Mouse (Mus musculus) myocyte (in vitro differentiated cells): ENCODE data around the gene Cfc1. TPM values are rescaled to one million over a fixed set of nuclear protein-coding genes. Genes with fewer than 3 reads are reported as not detected.
"Not testable (repeated sequence)": the region's sequence is repeated elsewhere in the genome, so short reads cannot be mapped to it uniquely, and the experiment has no call there.

Experiments used
- H3K27me3 ChIP-seq: one replicate; pipeline ENCODE4 v1.6.1; 2011; ENCODE audit not compliant: control insufficient read depth, insufficient read depth, insufficient read length
- H3K36me3 ChIP-seq: one replicate; pipeline ENCODE4 v1.6.1; 2011; ENCODE audit not compliant: control insufficient read depth, insufficient read depth
- H3K4me2 ChIP-seq: one replicate; pipeline ENCODE4 v1.6.1; 2011; ENCODE audit warnings: low read depth, control low read depth
- H3K4me3 ChIP-seq: one replicate; pipeline ENCODE4 v1.5.1; 2011; ENCODE audit warnings: mild to moderate bottlenecking, control low read depth, moderate library complexity
- H3K79me2 ChIP-seq: one replicate; pipeline ENCODE4 v1.6.1; 2011; ENCODE audit not compliant: control insufficient read depth, insufficient read depth
- H3ac ChIP-seq: one replicate; pipeline ENCODE4 v1.6.1; 2011; ENCODE audit not compliant: control insufficient read depth, insufficient read length
- CEBPB ChIP-seq: IDR thresholded peaks from 2 replicates; pipeline ENCODE4 v1.6.1; 2011; ENCODE audit warnings: mild to moderate bottlenecking, moderate library complexity; ENCODE audit not compliant: poor library complexity, insufficient read depth, severe bottlenecking
- E2F4 ChIP-seq: IDR thresholded peaks from one replicate; pipeline ENCODE4 v1.6.1; 2011; ENCODE audit warnings: mild to moderate bottlenecking, control low read depth, moderate library complexity; ENCODE audit not compliant: insufficient read depth
- MAX ChIP-seq: IDR thresholded peaks from one replicate; pipeline ENCODE4 v1.6.1; 2011; ENCODE audit warnings: low read depth, mild to moderate bottlenecking, control low read depth
- MYOD1 ChIP-seq, 3 experiments: IDR thresholded peaks; one replicate each; pipeline ENCODE4 v1.6.1; 2011; ENCODE audit warnings: control low read depth in 2 of 3, low read depth in 2 of 3, mild to moderate bottlenecking in 2 of 3, moderate library complexity in 1 of 3; ENCODE audit not compliant: insufficient read length in 2 of 3, control insufficient read depth in 1 of 3
- MYOG ChIP-seq, 3 experiments: IDR thresholded peaks; one replicate each; pipeline ENCODE4 v1.6.1; 2011; ENCODE audit warnings: control low read depth in 2 of 3, low read depth in 2 of 3, mild to moderate bottlenecking in 2 of 3; ENCODE audit not compliant: insufficient read length in 2 of 3, control insufficient read depth in 1 of 3, insufficient read depth in 1 of 3
- POLR2A ChIP-seq: IDR thresholded peaks from one replicate; pipeline ENCODE4 v1.6.1; 2011; ENCODE audit warnings: low read depth, mild to moderate bottlenecking, control low read depth, moderate library complexity; ENCODE audit not compliant: insufficient read length
- POLR2AphosphoS2 ChIP-seq: IDR thresholded peaks from one replicate; pipeline ENCODE4 v1.6.1; 2011; ENCODE audit warnings: low read depth, control low read depth; ENCODE audit not compliant: insufficient read length
- REST ChIP-seq: IDR thresholded peaks from one replicate; pipeline ENCODE4 v1.6.1; 2011; ENCODE audit warnings: mild to moderate bottlenecking, control low read depth, moderate library complexity; ENCODE audit not compliant: insufficient read depth, insufficient read length
- SRF ChIP-seq: IDR thresholded peaks from one replicate; pipeline ENCODE4 v1.6.1; 2011; ENCODE audit warnings: low read depth; ENCODE audit not compliant: control insufficient read depth, insufficient read length
- TCF12 ChIP-seq: IDR thresholded peaks from one replicate; pipeline ENCODE4 v1.6.1; 2011; ENCODE audit warnings: mild to moderate bottlenecking, control low read depth; ENCODE audit not compliant: poor library complexity, insufficient read depth, severe bottlenecking
- TCF3 ChIP-seq: IDR thresholded peaks from one replicate; pipeline ENCODE4 v1.6.1; 2011; ENCODE audit warnings: low read depth, control low read depth; ENCODE audit not compliant: insufficient read length
- USF1 ChIP-seq: IDR thresholded peaks from one replicate; pipeline ENCODE4 v1.6.1; 2011; ENCODE audit warnings: low read depth, mild to moderate bottlenecking, control low read depth, moderate library complexity
- polyA plus RNA-seq: library from polyadenylated mRNA; unstranded; fragments of >200 nt; fragmentation: generic; extraction: Trizol; gene quantifications from one replicate; pipeline ENCODE4 v1.2.1, GENCODE M21; 2012; ENCODE audit warnings: missing spikeins

The Cfc1 gene
- polyA plus RNA-seq, 1 experiment, result not detected

DNA sequence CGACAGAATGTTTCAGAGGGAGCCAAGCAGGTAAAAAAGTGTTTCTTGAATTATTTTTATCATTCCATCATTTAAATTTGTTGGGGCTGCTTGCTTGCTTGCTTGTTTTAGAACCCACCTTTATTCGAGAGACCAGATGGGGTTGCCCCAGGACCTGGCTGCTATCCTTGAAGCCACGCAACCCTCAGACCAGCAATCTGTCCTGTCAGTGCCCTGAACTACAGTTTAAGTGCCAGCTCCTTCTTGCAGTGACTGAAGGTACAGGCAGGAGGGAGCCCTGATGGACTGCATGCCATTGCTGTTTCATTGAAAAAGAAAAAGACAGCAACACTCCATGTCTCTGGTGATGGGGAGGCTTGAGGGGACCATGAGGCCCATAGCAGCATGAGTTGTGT is 12.6 kb upstream of the Cfc1 start:
- TF ChIP-seq REST, result no peak
- no peak for TF ChIP-seq MAX
- no peak for TF ChIP-seq POLR2A
- TF ChIP-seq USF1, result no peak
- no peak for TF ChIP-seq POLR2AphosphoS2
- no peak for TF ChIP-seq MYOD1 (IDR thresholded peaks at IDR 0.05; ENCODE audit: control insufficient read depth in 1 of 3, insufficient read length in 2 of 3, low read depth in 2 of 3)
- TF ChIP-seq SRF, result no peak
- no peak for TF ChIP-seq TCF3
- no peak for TF ChIP-seq MYOG (IDR thresholded peaks at IDR 0.05; ENCODE audit: control insufficient read depth in 1 of 3, insufficient read depth in 1 of 3, insufficient read length in 2 of 3, low read depth in 2 of 3)
- TF ChIP-seq E2F4, result no peak
- TF ChIP-seq CEBPB, result no peak
- no peak for TF ChIP-seq TCF12

DNA sequence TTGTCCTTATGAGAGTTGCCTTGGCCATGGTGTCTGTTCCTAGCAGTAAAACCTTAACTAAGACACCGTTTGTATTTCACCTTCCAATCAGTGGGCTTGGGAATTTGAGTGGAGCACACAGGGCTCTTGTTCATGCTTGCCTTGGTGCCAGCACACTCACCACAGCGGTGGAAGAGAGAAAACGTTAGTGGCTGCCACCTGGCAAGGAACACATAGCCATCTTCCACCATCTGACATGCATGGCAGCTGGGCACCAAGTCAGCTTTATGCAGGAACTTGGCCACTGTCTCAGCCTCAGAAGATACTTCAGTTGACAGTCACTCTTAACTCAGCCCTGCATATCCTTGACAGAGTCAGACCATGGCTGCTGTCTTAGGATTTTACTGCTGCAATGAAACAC is 11.8 kb upstream of the Cfc1 start:
- no peaks in the 10 kb centered on the region for H3K36me3 ChIP-seq
- H3K4me3 ChIP-seq, result no peak overlapping the region
- peaks cover 4% of the 10 kb centered on the region for H3K27me3 ChIP-seq
- no peak overlapping the region for H3ac ChIP-seq
- no peak for TF ChIP-seq TCF12
- no peak for TF ChIP-seq POLR2AphosphoS2
- TF ChIP-seq MYOD1 (IDR thresholded peaks at IDR 0.05; ENCODE audit: control insufficient read depth in 1 of 3, insufficient read length in 2 of 3, low read depth in 2 of 3), result no peak
- TF ChIP-seq POLR2A, result no peak
- no peak for TF ChIP-seq E2F4
- TF ChIP-seq TCF3, result no peak
- no peak for TF ChIP-seq MYOG (IDR thresholded peaks at IDR 0.05; ENCODE audit: control insufficient read depth in 1 of 3, insufficient read depth in 1 of 3, insufficient read length in 2 of 3, low read depth in 2 of 3)
- no peak for TF ChIP-seq USF1
- no peak for TF ChIP-seq CEBPB
- TF ChIP-seq MAX, result no peak
- TF ChIP-seq REST, result no peak
- no peak for TF ChIP-seq SRF
- H3K4me2 ChIP-seq, result no peak overlapping the region
- H3K79me2 ChIP-seq, result no peaks in the 10 kb centered on the region

More for the DNA sequence above, 12.6 kb upstream of the Cfc1 start:
- no peak overlapping the region for H3K4me2 ChIP-seq
- H3K27me3 ChIP-seq, result peaks cover 4% of the 10 kb centered on the region
- H3K36me3 ChIP-seq, result no peaks in the 10 kb centered on the region
- no peak overlapping the region for H3K4me3 ChIP-seq
- H3ac ChIP-seq, result no peak overlapping the region
- no peaks in the 10 kb centered on the region for H3K79me2 ChIP-seq

GRCm38 (mm10) chr1:34534574-34534973 is 874 bp upstream of the Cfc1 start:
- H3K36me3 ChIP-seq, H3K4me3 ChIP-seq, H3ac ChIP-seq, H3K4me2 ChIP-seq, H3K79me2 ChIP-seq: not testable (repeated sequence)
- H3K27me3 ChIP-seq, result peaks cover 25% of the 10 kb centered on the region

GRCm38 (mm10) chr1:34536291-34536766 is 881 bp downstream of the Cfc1 start:
- Histone ChIP-seq H3K79me2 (no peaks in the 10 kb centered on the region), H3K4me2 (no peak overlapping the region), H3K36me3 (no peaks in the 10 kb centered on the region), H3K4me3 (no peak overlapping the region), H3ac (no peak overlapping the region), H3K27me3 (peaks cover 25% of the 10 kb centered on the region)
- TF ChIP-seq TCF12 (no peak), POLR2A (no peak), REST (no peak), TCF3 (no peak), SRF (no peak), MYOD1 (IDR thresholded peaks at IDR 0.05; ENCODE audit: control insufficient read depth in 1 of 3, insufficient read length in 2 of 3, low read depth in 2 of 3) (no peak), MYOG (IDR thresholded peaks at IDR 0.05; ENCODE audit: control insufficient read depth in 1 of 3, insufficient read depth in 1 of 3, insufficient read length in 2 of 3, low read depth in 2 of 3) (no peak), CEBPB (no peak), POLR2AphosphoS2 (no peak), E2F4 (no peak), MAX (no peak), USF1 (no peak)
